Mouse (Mus musculus) heart, adult 2 months (tissue): Measurements from ENCODE around the gene Nfe2l2. TPM values are rescaled to one million over a fixed set of nuclear protein-coding genes. Genes with fewer than 3 reads are reported as not detected.

Source experiments
- DNase-seq, 2 experiments: peaks; one replicate each; pipeline ENCODE4 v3.0.0; 2021
- H3K27ac ChIP-seq: fragments of 200-600 bp; 2 replicates; pipeline ENCODE4 v1.8.1; 2022
- H3K27me3 ChIP-seq: fragments of 200-500 bp; 2 replicates; pipeline ENCODE4 v1.6.1; 2012; ENCODE audit warnings: mild to moderate bottlenecking, low read length, inconsistent platforms, mixed read lengths; ENCODE audit not compliant: control insufficient read depth, insufficient read depth
- H3K36me3 ChIP-seq: fragments of 200-500 bp; 2 replicates; pipeline ENCODE4 v1.6.1; 2012; ENCODE audit warnings: low read length, inconsistent platforms; ENCODE audit not compliant: control insufficient read depth, insufficient read depth
- H3K4me1 ChIP-seq: fragments of 200-500 bp; 2 replicates; pipeline ENCODE4 v1.6.1; 2011; ENCODE audit warnings: low read length; ENCODE audit not compliant: control insufficient read depth, insufficient read depth
- H3K4me3 ChIP-seq: fragments of 200-600 bp; 2 replicates; pipeline ENCODE4 v1.8.1; 2022
- H3K79me2 ChIP-seq: fragments of 200-500 bp; replicated peaks from 2 replicates; pipeline ENCODE4 v1.6.1; 2012; ENCODE audit warnings: mild to moderate bottlenecking, inconsistent platforms, low read length, moderate library complexity, mixed read lengths; ENCODE audit not compliant: control insufficient read depth, insufficient read depth
- H3K9ac ChIP-seq: fragments of 200-500 bp; 2 replicates; pipeline ENCODE4 v1.6.1; 2012; ENCODE audit warnings: low read depth, mild to moderate bottlenecking, control low read depth, inconsistent platforms, low read length, mixed read lengths
- CTCF ChIP-seq: fragments of 200-600 bp; IDR thresholded peaks from 2 replicates; pipeline ENCODE4 v1.8.1; 2022; ENCODE audit warnings: antibody characterized with exemption, mild to moderate bottlenecking, moderate library complexity
- EP300 ChIP-seq: fragments of 200-500 bp; IDR thresholded peaks from 2 replicates; pipeline ENCODE4 v1.6.1; 2011; ENCODE audit warnings: low read depth, low read length, control low read depth; ENCODE audit not compliant: insufficient read depth
- POLR2A ChIP-seq: fragments of 200-500 bp; IDR thresholded peaks from 2 replicates; pipeline ENCODE4 v1.6.1; 2011; ENCODE audit warnings: mild to moderate bottlenecking, low read depth, low read length, control low read depth; ENCODE audit not compliant: insufficient read depth
- WGBS: fragments of 180-500 bp; shearing (Covaris S2); methylation state at CpG from one replicate; pipeline ENCODE4 v1.1.7; 2018; 5-methylcytosine and 5-hydroxymethylcytosine counted together
- intact Hi-C: fragments of 180-260 bp; cut with DNase I; formaldehyde crosslinking; loops from one replicate; pipeline ENCODE4 v1.15.1; 2025
- polyA plus RNA-seq: library from polyadenylated mRNA; depleted of rRNA; stranded (reverse); fragments of >200 nt; gene quantifications from 2 replicates; pipeline ENCODE4 v1.2.3, GENCODE M21; 2012
- total RNA-seq, 2 experiments: library from RNA; stranded (reverse); gene quantifications; 2 replicates each; pipeline ENCODE4 v1.2.3; 2021

The Nfe2l2 gene
- total and polyA plus RNA-seq, 3 experiments = 36.5 to 67.1 (median 56.2) TPM

DNA sequence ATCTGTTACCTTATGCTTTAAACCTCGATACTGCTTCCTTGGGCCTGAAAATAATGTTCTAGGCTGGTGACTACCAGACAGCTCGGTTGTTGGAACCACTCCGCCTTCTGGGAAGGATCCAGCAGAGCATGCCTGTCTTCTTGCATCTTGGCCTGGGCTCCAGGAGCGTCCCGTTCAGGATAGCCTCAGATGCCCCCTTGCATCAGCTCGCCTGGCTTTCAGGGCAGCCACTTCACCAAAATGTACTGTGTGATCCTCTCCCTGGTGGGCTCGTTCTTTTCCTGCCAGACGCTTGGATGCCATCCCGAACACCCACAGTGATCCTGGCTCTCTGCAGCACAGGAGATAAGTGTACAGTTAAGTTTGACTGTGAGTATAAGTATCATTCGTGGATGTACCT is 25.6 kb upstream of the Nfe2l2 start:
- intact Hi-C loops = loop anchor here (2.0 to 5.0 kb wide), 2 partner anchors 25 to 47 kb away; partner anchors contain the start of gene Nfe2l2
- Histone ChIP-seq H3K4me3 (no peak overlapping the region), H3K27me3 (no peaks in the 10 kb centered on the region), H3K4me1 (peaks cover 12% of the 10 kb centered on the region), H3K27ac (peak overlapping the region; percentile 64), H3K36me3 (no peaks in the 10 kb centered on the region), H3K79me2 (no peaks in the 10 kb centered on the region), H3K9ac (no peak overlapping the region)
- DNase-seq = peak; percentile 64 to 79
- 42% methylated on average over 10 of the region's 10 CpGs for WGBS
- TF ChIP-seq CTCF (no peak), POLR2A (peak; percentile 10; the same call in 1 of the 2 replicates), EP300 (0 out of 2 replicates have a peak, but pooled peaks have one; percentile 55)

GRCm38 (mm10) chr2:75724863-75725445 is 20.5 kb upstream of the Nfe2l2 start:
- H3K4me3 ChIP-seq = no peak overlapping the region
- intact Hi-C loops = no loop called here
- H3K27me3 ChIP-seq = no peaks in the 10 kb centered on the region
- DNase-seq = no peak
- H3K36me3 ChIP-seq = no peaks in the 10 kb centered on the region
- TF ChIP-seq CTCF (no peak), EP300 (no peak), POLR2A (no peak)
- H3K79me2 ChIP-seq = no peaks in the 10 kb centered on the region
- no peak overlapping the region for H3K27ac ChIP-seq
- WGBS = 29% methylated on average over 5 of the region's 5 CpGs
- no peak overlapping the region for H3K9ac ChIP-seq
- H3K4me1 ChIP-seq = peaks cover 2% of the 10 kb centered on the region

- H3K36me3 ChIP-seq = no peaks in the 10 kb centered on the region
- no peak for DNase-seq
- no peaks in the 10 kb centered on the region for H3K27me3 ChIP-seq
- H3K4me1 ChIP-seq = peaks cover 1% of the 10 kb centered on the region; the same call in 1 of the 2 replicates
- intact Hi-C loops = no loop called here
- WGBS = 97% methylated on average over 8 of the region's 8 CpGs
- TF ChIP-seq POLR2A (no peak), CTCF (no peak), EP300 (no peak)
- no peaks in the 10 kb centered on the region for H3K79me2 ChIP-seq
- no peak overlapping the region for H3K27ac ChIP-seq
- no peak overlapping the region for H3K4me3 ChIP-seq
- H3K9ac ChIP-seq = no peak overlapping the region
These were observed 19.0 kb upstream of the Nfe2l2 start for GRCm38 (mm10) chr2:75723481-75723880.

GRCm38 (mm10) chr2:75722893-75723292 is 18.5 kb upstream of the Nfe2l2 start:
- H3K4me3 ChIP-seq = no peak overlapping the region
- H3K36me3 ChIP-seq = no peaks in the 10 kb centered on the region
- intact Hi-C loops = no loop called here
- WGBS = 62% methylated on average over 5 of the region's 5 CpGs
- H3K4me1 ChIP-seq = peaks cover 1% of the 10 kb centered on the region; the same call in 1 of the 2 replicates
- no peaks in the 10 kb centered on the region for H3K79me2 ChIP-seq
- H3K27ac ChIP-seq = no peak overlapping the region
- DNase-seq = no peak
- H3K9ac ChIP-seq = no peak overlapping the region
- TF ChIP-seq EP300 = no peak
- no peak for TF ChIP-seq CTCF
- TF ChIP-seq POLR2A = no peak
- H3K27me3 ChIP-seq = no peaks in the 10 kb centered on the region

- no peak for DNase-seq
- intact Hi-C loops = no loop called here
- no peak overlapping the region for H3K9ac ChIP-seq
- no peak overlapping the region for H3K27ac ChIP-seq
- no peaks in the 10 kb centered on the region for H3K79me2 ChIP-seq
- H3K27me3 ChIP-seq = no peaks in the 10 kb centered on the region
- TF ChIP-seq POLR2A (no peak), EP300 (no peak), CTCF (no peak)
- WGBS = 49% methylated on average over 11 of the region's 11 CpGs
- H3K4me1 ChIP-seq = peaks cover 1% of the 10 kb centered on the region; the same call in 1 of the 2 replicates
- no peak overlapping the region for H3K4me3 ChIP-seq
- H3K36me3 ChIP-seq = no peaks in the 10 kb centered on the region
These were observed 16.0 kb upstream of the Nfe2l2 start for GRCm38 (mm10) chr2:75720236-75721027.

DNA sequence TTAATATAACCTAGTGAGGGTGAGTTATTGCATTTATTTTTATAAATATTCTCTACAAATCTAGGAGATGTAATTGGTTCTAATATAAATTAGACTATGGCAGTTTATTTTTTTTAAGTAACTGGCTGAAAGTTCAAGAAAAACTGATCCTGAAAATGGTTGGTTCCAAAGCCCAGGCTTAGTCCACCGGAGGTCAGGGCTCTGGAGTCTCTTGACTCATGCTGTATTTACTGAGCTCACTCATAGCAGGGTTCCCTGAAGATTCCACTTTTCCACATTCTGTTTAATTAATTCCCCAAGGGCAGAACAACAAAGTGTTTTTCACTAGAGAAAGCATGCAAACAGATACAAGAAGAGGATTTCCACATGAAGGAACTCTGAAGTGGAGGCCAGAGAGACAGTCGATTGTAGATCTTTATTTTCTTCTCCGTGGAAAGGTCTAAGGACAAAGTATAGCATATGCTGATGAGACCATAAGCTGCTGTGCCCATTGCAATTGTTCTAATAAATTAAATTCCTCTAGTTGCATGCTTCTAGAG is 15.0 kb upstream of the Nfe2l2 start:
- no peak for DNase-seq
- WGBS = 75% methylated on average over 3 of the region's 3 CpGs
- intact Hi-C loops = no loop called here
- H3K4me1 ChIP-seq = peaks cover 1% of the 10 kb centered on the region; the same call in 1 of the 2 replicates
- H3K9ac ChIP-seq = no peak overlapping the region
- H3K27ac ChIP-seq = no peak overlapping the region
- no peaks in the 10 kb centered on the region for H3K27me3 ChIP-seq
- no peak overlapping the region for H3K4me3 ChIP-seq
- H3K79me2 ChIP-seq = no peaks in the 10 kb centered on the region
- no peak for TF ChIP-seq CTCF
- TF ChIP-seq EP300 = no peak
- TF ChIP-seq POLR2A = no peak
- H3K36me3 ChIP-seq = no peaks in the 10 kb centered on the region
